Mouse (Mus musculus) G1E (cell line): ENCODE data around the gene Clcnkb.

ENCODE experiments used
- CTCF ChIP-seq: IDR thresholded peaks from 2 replicates; pipeline ENCODE4 v1.5.1; 2012; ENCODE audit warnings: low read depth, low read length, inconsistent platforms, mixed read lengths
- GATA1 ChIP-seq: IDR thresholded peaks from 2 replicates; pipeline ENCODE4 v1.6.1; 2012; ENCODE audit warnings: borderline replicate concordance, low read length, inconsistent platforms, mixed read lengths
- POLR2AphosphoS5 ChIP-seq: IDR thresholded peaks from 2 replicates; pipeline ENCODE4 v1.6.1; 2012; ENCODE audit warnings: low read depth, low read length, inconsistent platforms; ENCODE audit not compliant: insufficient replicate concordance
- TAL1 ChIP-seq: conservative IDR thresholded peaks from 2 replicates; pipeline ENCODE4 v1.6.1; 2012; ENCODE audit warnings: low read depth, low read length, inconsistent platforms, mixed read lengths

DNA sequence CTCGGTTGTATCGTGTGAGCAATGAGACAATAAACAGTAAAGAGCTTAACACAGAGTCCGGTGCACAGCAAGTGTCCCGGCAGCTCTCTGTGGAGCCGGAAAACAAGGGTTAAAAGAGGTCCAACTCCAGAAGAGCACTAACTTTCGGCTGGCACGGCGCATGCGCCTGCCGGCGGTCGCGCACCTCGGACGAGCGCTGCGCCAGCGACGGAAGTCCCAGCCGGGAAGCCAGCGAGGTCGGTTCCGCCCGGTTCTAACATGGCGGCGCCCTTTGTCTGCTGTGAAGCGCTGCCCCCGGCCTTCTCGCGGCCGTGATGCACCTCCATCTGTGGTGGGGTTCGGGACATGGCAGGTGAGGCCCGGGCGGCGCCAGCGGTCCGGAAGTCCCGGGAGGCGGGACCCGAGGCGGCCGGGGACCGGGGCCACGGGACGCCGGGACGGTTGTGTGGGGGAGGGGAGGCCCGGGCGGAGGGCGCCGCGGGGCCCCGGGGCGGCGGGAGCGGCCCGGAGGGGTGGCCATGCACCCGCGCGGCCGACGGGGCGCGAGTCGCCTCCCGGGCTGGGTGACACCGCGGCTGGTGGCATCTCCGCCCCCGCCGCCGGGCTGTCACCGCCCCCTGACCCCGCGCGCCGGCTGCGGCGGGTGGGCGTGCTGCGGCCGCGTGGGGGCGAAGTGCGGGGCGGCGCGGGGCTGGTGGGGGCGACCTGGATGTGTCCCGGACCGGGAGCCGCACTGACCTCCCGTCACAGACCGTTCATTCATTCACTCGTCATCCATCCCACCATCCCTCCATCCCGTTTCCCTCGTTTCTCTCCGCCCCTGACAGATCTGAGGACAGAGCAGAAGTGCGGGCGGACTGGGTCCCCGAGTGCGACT lies 28.9 kb upstream of the Clcnkb start, which contains the start of gene Zbtb17:
- TF ChIP-seq TAL1 = no peak
- TF ChIP-seq CTCF = no peak
- no peak for TF ChIP-seq GATA1
- TF ChIP-seq POLR2AphosphoS5 = no peak
